Mouse (Mus musculus): Measurements from ENCODE around the gene Slc12a5. TPM values are rescaled to one million over a fixed set of nuclear protein-coding genes. Genes with fewer than 3 reads are reported as not detected.

Slc12a5 gene
- polyA plus RNA-seq, 1 experiment from 2014 or later = 0.62 TPM

- no peak overlapping the region for H3K27ac ChIP-seq (replicated peaks in 1 of 2; ENCODE audit: control insufficient read depth in 1 of 2, insufficient read depth in 1 of 2, low read depth in 2 of 2, low read length in 2 of 2)
- no peaks in the 10 kb centered on the region for H3K27me3 ChIP-seq (ENCODE audit: control insufficient read depth, insufficient read depth, low read length)
- H3K4me2 ChIP-seq (ENCODE audit: low read length) = no peak overlapping the region
- ATAC-seq (ENCODE audit: insufficient number of reproducible peaks, insufficient read depth, low FRiP score, low read depth) = no peak
- H3K36me3 ChIP-seq (ENCODE audit: control insufficient read depth, insufficient read depth, low read length) = peaks cover 90% of the 10 kb centered on the region
- H3K9ac ChIP-seq (ENCODE audit: low read length) = no peak overlapping the region
- H3K9me3 ChIP-seq (ENCODE audit: control insufficient read depth, low read length) = no peaks in the 10 kb centered on the region
- WGBS = 94% methylated on average over 14 of the region's 14 CpGs
- no peaks in the 10 kb centered on the region for H3K4me1 ChIP-seq (ENCODE audit: control insufficient read depth in 2 of 2, insufficient read depth in 2 of 2, low read length in 2 of 2)
- H3K4me3 ChIP-seq (ENCODE audit: control insufficient read depth in 1 of 2, insufficient read depth in 1 of 2, low read depth in 1 of 2, low read length in 2 of 2) = no peak overlapping the region
Measured at GRCm38 (mm10) chr2:165009161-165009560, 48.6 kb downstream of the Slc12a5 start.

GRCm38 (mm10) chr2:165009581-165009980 is 49.0 kb downstream of the Slc12a5 start:
- 82% methylated on average over 2 of the region's 2 CpGs for WGBS
- Histone ChIP-seq H3K27ac (replicated peaks in 1 of 2; ENCODE audit: control insufficient read depth in 1 of 2, insufficient read depth in 1 of 2, low read depth in 2 of 2, low read length in 2 of 2) (no peak overlapping the region), H3K27me3 (ENCODE audit: control insufficient read depth, insufficient read depth, low read length) (no peaks in the 10 kb centered on the region), H3K4me1 (ENCODE audit: control insufficient read depth in 2 of 2, insufficient read depth in 2 of 2, low read length in 2 of 2) (no peaks in the 10 kb centered on the region), H3K36me3 (ENCODE audit: control insufficient read depth, insufficient read depth, low read length) (peaks cover 86% of the 10 kb centered on the region), H3K4me2 (ENCODE audit: low read length) (no peak overlapping the region), H3K9ac (ENCODE audit: low read length) (no peak overlapping the region), H3K4me3 (ENCODE audit: control insufficient read depth in 1 of 2, insufficient read depth in 1 of 2, low read depth in 1 of 2, low read length in 2 of 2) (no peak overlapping the region), H3K9me3 (ENCODE audit: control insufficient read depth, low read length) (no peaks in the 10 kb centered on the region)
- ATAC-seq (ENCODE audit: insufficient number of reproducible peaks, insufficient read depth, low FRiP score, low read depth) = no peak

- no peaks in the 10 kb centered on the region for H3K9me3 ChIP-seq (ENCODE audit: control insufficient read depth, low read length)
- peaks cover 78% of the 10 kb centered on the region for H3K36me3 ChIP-seq (ENCODE audit: control insufficient read depth, insufficient read depth, low read length)
- WGBS = 68% methylated on average over 10 of the region's 10 CpGs
- H3K27me3 ChIP-seq (ENCODE audit: control insufficient read depth, insufficient read depth, low read length) = no peaks in the 10 kb centered on the region
- H3K4me2 ChIP-seq (ENCODE audit: low read length) = no peak overlapping the region
- no peak overlapping the region for H3K27ac ChIP-seq (replicated peaks in 1 of 2; ENCODE audit: control insufficient read depth in 1 of 2, insufficient read depth in 1 of 2, low read depth in 2 of 2, low read length in 2 of 2)
- H3K4me1 ChIP-seq (ENCODE audit: control insufficient read depth in 2 of 2, insufficient read depth in 2 of 2, low read length in 2 of 2) = no peaks in the 10 kb centered on the region
- no peak overlapping the region for H3K4me3 ChIP-seq (ENCODE audit: control insufficient read depth in 1 of 2, insufficient read depth in 1 of 2, low read depth in 1 of 2, low read length in 2 of 2)
- no peak overlapping the region for H3K9ac ChIP-seq (ENCODE audit: low read length)
- no peak for ATAC-seq (ENCODE audit: insufficient number of reproducible peaks, insufficient read depth, low FRiP score, low read depth)
Measured at GRCm38 (mm10) chr2:165010351-165010750, 49.7 kb downstream of the Slc12a5 start.

- ATAC-seq (ENCODE audit: insufficient number of reproducible peaks, insufficient read depth, low FRiP score, low read depth) = no peak
- 93% methylated on average over 5 of the region's 5 CpGs for WGBS
- no peak overlapping the region for H3K4me3 ChIP-seq (ENCODE audit: control insufficient read depth in 1 of 2, insufficient read depth in 1 of 2, low read depth in 1 of 2, low read length in 2 of 2)
- H3K27me3 ChIP-seq (ENCODE audit: control insufficient read depth, insufficient read depth, low read length) = no peaks in the 10 kb centered on the region
- H3K36me3 ChIP-seq (ENCODE audit: control insufficient read depth, insufficient read depth, low read length) = peaks cover 52% of the 10 kb centered on the region
- no peak overlapping the region for H3K27ac ChIP-seq (replicated peaks in 1 of 2; ENCODE audit: control insufficient read depth in 1 of 2, insufficient read depth in 1 of 2, low read depth in 2 of 2, low read length in 2 of 2)
- no peak overlapping the region for H3K4me2 ChIP-seq (ENCODE audit: low read length)
- no peaks in the 10 kb centered on the region for H3K9me3 ChIP-seq (ENCODE audit: control insufficient read depth, low read length)
- no peak overlapping the region for H3K9ac ChIP-seq (ENCODE audit: low read length)
- H3K4me1 ChIP-seq (ENCODE audit: control insufficient read depth in 2 of 2, insufficient read depth in 2 of 2, low read length in 2 of 2) = no peaks in the 10 kb centered on the region
Measured at GRCm38 (mm10) chr2:165014935-165015334, 54.3 kb downstream of the Slc12a5 start.

GRCm38 (mm10) chr2:165020490-165020889 is 59.9 kb downstream of the Slc12a5 start:
- Histone ChIP-seq H3K4me1 (ENCODE audit: control insufficient read depth in 2 of 2, insufficient read depth in 2 of 2, low read length in 2 of 2) (no peaks in the 10 kb centered on the region), H3K9ac (ENCODE audit: low read length) (no peak overlapping the region), H3K27me3 (ENCODE audit: control insufficient read depth, insufficient read depth, low read length) (no peaks in the 10 kb centered on the region), H3K9me3 (ENCODE audit: control insufficient read depth, low read length) (no peaks in the 10 kb centered on the region), H3K27ac (replicated peaks in 1 of 2; ENCODE audit: control insufficient read depth in 1 of 2, insufficient read depth in 1 of 2, low read depth in 2 of 2, low read length in 2 of 2) (no peak overlapping the region), H3K4me3 (ENCODE audit: control insufficient read depth in 1 of 2, insufficient read depth in 1 of 2, low read depth in 1 of 2, low read length in 2 of 2) (no peak overlapping the region), H3K4me2 (ENCODE audit: low read length) (no peak overlapping the region), H3K36me3 (ENCODE audit: control insufficient read depth, insufficient read depth, low read length) (peaks cover 40% of the 10 kb centered on the region)
- no peak for ATAC-seq (ENCODE audit: insufficient number of reproducible peaks, insufficient read depth, low FRiP score, low read depth)
- 79% methylated on average over 3 of the region's 3 CpGs for WGBS

GRCm38 (mm10) chr2:165027163-165027562 is 66.6 kb downstream of the Slc12a5 start:
- no peak overlapping the region for H3K4me2 ChIP-seq (ENCODE audit: low read length)
- ATAC-seq (ENCODE audit: insufficient number of reproducible peaks, insufficient read depth, low FRiP score, low read depth) = no peak
- H3K9me3 ChIP-seq (ENCODE audit: control insufficient read depth, low read length) = no peaks in the 10 kb centered on the region
- 77% methylated on average over 1 of the region's 1 CpGs for WGBS
- H3K27me3 ChIP-seq (ENCODE audit: control insufficient read depth, insufficient read depth, low read length) = no peaks in the 10 kb centered on the region
- no peak overlapping the region for H3K4me3 ChIP-seq (ENCODE audit: control insufficient read depth in 1 of 2, insufficient read depth in 1 of 2, low read depth in 1 of 2, low read length in 2 of 2)
- peaks cover 8% of the 10 kb centered on the region for H3K36me3 ChIP-seq (ENCODE audit: control insufficient read depth, insufficient read depth, low read length)
- H3K9ac ChIP-seq (ENCODE audit: low read length) = no peak overlapping the region
- H3K27ac ChIP-seq (replicated peaks in 1 of 2; ENCODE audit: control insufficient read depth in 1 of 2, insufficient read depth in 1 of 2, low read depth in 2 of 2, low read length in 2 of 2) = no peak overlapping the region
- H3K4me1 ChIP-seq (ENCODE audit: control insufficient read depth in 2 of 2, insufficient read depth in 2 of 2, low read length in 2 of 2) = peaks cover 0 to 3% of the 10 kb centered on the region in 2 experiments; a peak in 1 of 4 replicates

- no peak overlapping the region for H3K4me3 ChIP-seq (ENCODE audit: control insufficient read depth in 1 of 2, insufficient read depth in 1 of 2, low read depth in 1 of 2, low read length in 2 of 2)
- WGBS = 61% methylated on average over 3 of the region's 3 CpGs
- no peaks in the 10 kb centered on the region for H3K36me3 ChIP-seq (ENCODE audit: control insufficient read depth, insufficient read depth, low read length)
Measured at GRCm38 (mm10) chr2:165032533-165032932, 71.9 kb downstream of the Slc12a5 start.

GRCm38 (mm10) chr2:165033306-165033705 is 72.7 kb downstream of the Slc12a5 start:
- Histone ChIP-seq H3K27ac (replicated peaks in 1 of 2; ENCODE audit: control insufficient read depth in 1 of 2, insufficient read depth in 1 of 2, low read depth in 2 of 2, low read length in 2 of 2) (no peak overlapping the region), H3K36me3 (ENCODE audit: control insufficient read depth, insufficient read depth, low read length) (no peaks in the 10 kb centered on the region), H3K4me2 (ENCODE audit: low read length) (peak overlapping the region; percentile 89), H3K27me3 (ENCODE audit: control insufficient read depth, insufficient read depth, low read length) (no peaks in the 10 kb centered on the region), H3K9me3 (ENCODE audit: control insufficient read depth, low read length) (no peaks in the 10 kb centered on the region), H3K4me1 (ENCODE audit: control insufficient read depth in 2 of 2, insufficient read depth in 2 of 2, low read length in 2 of 2) (peaks cover 4 to 22% of the 10 kb centered on the region in 2 experiments; a peak in 3 of 4 replicates), H3K9ac (ENCODE audit: low read length) (peak overlapping the region; percentile 93), H3K4me3 (ENCODE audit: control insufficient read depth in 1 of 2, insufficient read depth in 1 of 2, low read depth in 1 of 2, low read length in 2 of 2) (peak overlapping the region; percentile 84 to 90)
- 37% methylated on average over 6 of the region's 6 CpGs for WGBS
- no peak for ATAC-seq (ENCODE audit: insufficient number of reproducible peaks, insufficient read depth, low FRiP score, low read depth)

More at GRCm38 (mm10) chr2:165032533-165032932, 71.9 kb downstream of the Slc12a5 start:
- Histone ChIP-seq H3K9ac (ENCODE audit: low read length) (no peak overlapping the region), H3K4me1 (ENCODE audit: control insufficient read depth in 2 of 2, insufficient read depth in 2 of 2, low read length in 2 of 2) (peaks cover 4 to 22% of the 10 kb centered on the region in 2 experiments; a peak in 3 of 4 replicates), H3K27me3 (ENCODE audit: control insufficient read depth, insufficient read depth, low read length) (no peaks in the 10 kb centered on the region), H3K9me3 (ENCODE audit: control insufficient read depth, low read length) (no peaks in the 10 kb centered on the region), H3K27ac (replicated peaks in 1 of 2; ENCODE audit: control insufficient read depth in 1 of 2, insufficient read depth in 1 of 2, low read depth in 2 of 2, low read length in 2 of 2) (no peak overlapping the region), H3K4me2 (ENCODE audit: low read length) (no peak overlapping the region)
- ATAC-seq (ENCODE audit: insufficient number of reproducible peaks, insufficient read depth, low FRiP score, low read depth) = no peak
